Mouse (Mus musculus) megakaryocyte, adult 5-6 weeks (primary cell): ENCODE data around the gene Ptch2. TPM values are rescaled to one million over a fixed set of nuclear protein-coding genes. Genes with fewer than 3 reads are reported as not detected.
A peak's percentile ranks its signal among the peaks of the same experiment; 100 is the strongest.

ENCODE experiments used
- ATAC-seq: 2 replicates; pipeline ENCODE4 v1.8.0; 2016; ENCODE audit warnings: mild to moderate bottlenecking, inconsistent platforms; ENCODE audit not compliant: poor library complexity, severe bottlenecking
- total RNA-seq, 2 experiments: library from RNA; stranded (forward) in 1 of 2; stranded (reverse) in 1 of 2; fragments of 153-499, 151-499 nt in 1 of 2; fragments of 221-1000, 200-1000 nt in 1 of 2; gene quantifications; 2 replicates each; pipeline versions ENCODE4 v1.2.3 to v1.2.4; 2015 to 2017

The Ptch2 gene
- total RNA-seq, 2 experiments from 2014 or later = 0.11 to 0.13 TPM

GRCm38 (mm10) chr4:117101218-117101617 lies 5.3 kb downstream of the Ptch2 start:
- peak; percentile 33 for ATAC-seq

- ATAC-seq = no peak
These were observed 8.8 kb downstream of the Ptch2 start for GRCm38 (mm10) chr4:117104672-117105071.

- no peak for ATAC-seq
These were observed 9.3 kb downstream of the Ptch2 start for GRCm38 (mm10) chr4:117105127-117105526.

- no peak for ATAC-seq
These were observed 12.1 kb downstream of the Ptch2 start for GRCm38 (mm10) chr4:117107813-117108523.

GRCm38 (mm10) chr4:117108524-117108849 lies 12.6 kb downstream of the Ptch2 start:
- no peak for ATAC-seq

- ATAC-seq = no peak
These were observed 13.5 kb downstream of the Ptch2 start for GRCm38 (mm10) chr4:117109330-117109729.

- no peak for ATAC-seq
These were observed 14.4 kb downstream of the Ptch2 start for GRCm38 (mm10) chr4:117110249-117110648.

- no peak for ATAC-seq
These were observed 15.1 kb downstream of the Ptch2 start for GRCm38 (mm10) chr4:117110985-117111384.

- no peak for ATAC-seq
These were observed 17.4 kb downstream of the Ptch2 start for GRCm38 (mm10) chr4:117113237-117113636.

- no peak for ATAC-seq
These were observed 19.7 kb downstream of the Ptch2 start for GRCm38 (mm10) chr4:117115592-117115991.

GRCm38 (mm10) chr4:117117931-117118330 lies 22.1 kb downstream of the Ptch2 start:
- ATAC-seq = peak; percentile 13

GRCm38 (mm10) chr4:117119636-117120035 lies 23.8 kb downstream of the Ptch2 start:
- no peak for ATAC-seq

- no peak for ATAC-seq
These were observed 24.2 kb downstream of the Ptch2 start for GRCm38 (mm10) chr4:117120052-117120444.

- peak; percentile 61 for ATAC-seq
These were observed 24.9 kb downstream of the Ptch2 start for GRCm38 (mm10) chr4:117120445-117121414.

GRCm38 (mm10) chr4:117122209-117122608 lies 26.3 kb downstream of the Ptch2 start:
- ATAC-seq = no peak

GRCm38 (mm10) chr4:117123546-117124217 lies 27.8 kb downstream of the Ptch2 start:
- no peak for ATAC-seq

- no peak for ATAC-seq
These were observed 28.3 kb downstream of the Ptch2 start for GRCm38 (mm10) chr4:117124218-117124517.

- peak; percentile 33 for ATAC-seq
These were observed 28.9 kb downstream of the Ptch2 start for GRCm38 (mm10) chr4:117124518-117125347.

- no peak for ATAC-seq
These were observed 29.6 kb downstream of the Ptch2 start, which contains the start of gene Btbd19 for GRCm38 (mm10) chr4:117125348-117125909. Gene Btbd19, minus strand, starts transcription at chr4:117125725.
